Mouse (Mus musculus): ENCODE measurements at regions not wholly inside any gene's neighbourhood (a gene's known extent, or its start where the extent isn't known, plus 50 kb on each side); places are given as distances from the start of the nearest gene placed in this dataset.

DNA sequence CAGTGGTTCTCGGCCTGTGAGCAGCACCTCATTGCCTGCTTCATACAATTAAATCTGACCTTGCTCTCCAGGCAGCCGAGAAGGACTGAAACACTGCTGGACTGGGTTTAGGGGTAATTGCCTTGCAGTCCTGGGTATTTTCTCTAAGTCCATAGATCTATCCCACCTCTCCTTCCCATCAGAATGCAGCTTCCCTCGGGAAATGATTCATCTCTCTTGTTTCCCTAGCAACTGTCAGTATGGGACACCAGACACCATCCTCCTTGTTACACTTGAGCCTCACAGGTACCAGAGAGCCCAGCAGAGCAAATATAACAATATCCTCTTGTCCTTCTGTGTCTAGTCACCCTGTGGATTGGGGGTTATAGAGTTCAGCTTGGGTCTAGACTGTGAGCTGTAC is 322.3 kb downstream of the Tcerg1l start:
- TF ChIP-seq MAX (IDR thresholded peaks at IDR 0.05; ENCODE audit: low read length) (no peak), MYB (IDR thresholded peaks at IDR 0.05; ENCODE audit: low read depth, low read length) (no peak), MXI1 (IDR thresholded peaks at IDR 0.05; ENCODE audit: low read depth, low read length) (no peak), NRF1 (IDR thresholded peaks at IDR 0.05; ENCODE audit: insufficient read depth, low read depth, low read length, poor library complexity, severe bottlenecking) (no peak), MAZ (IDR thresholded peaks at IDR 0.05; ENCODE audit: low read depth, low read length) (no peak), UBTF (IDR thresholded peaks at IDR 0.05; ENCODE audit: borderline replicate concordance, insufficient read depth, low read depth, low read length) (no peak), ZKSCAN1 (IDR thresholded peaks at IDR 0.05; ENCODE audit: low read depth, low read length) (no peak), BHLHE40 (IDR thresholded peaks at IDR 0.05; ENCODE audit: borderline replicate concordance, low read depth, low read length) (no peak), RAD21 (IDR thresholded peaks at IDR 0.05; ENCODE audit: low read depth, low read length) (no peak), SMC3 (IDR thresholded peaks at IDR 0.05; ENCODE audit: low read depth, low read length) (no peak), POLR2A (IDR thresholded peaks at IDR 0.05; ENCODE audit: control insufficient read depth in 1 of 2, insufficient read depth in 1 of 2, low read depth in 1 of 2, low read length in 2 of 2, poor library complexity in 1 of 2) (no peak)
- Histone ChIP-seq H3K79me2 (ENCODE audit: control insufficient read depth, insufficient read depth, low read length, poor library complexity) (no peaks in the 10 kb centered on the region), H3K36me3 (ENCODE audit: control insufficient read depth in 1 of 2, insufficient read depth in 2 of 2, low read length in 2 of 2) (no peaks in the 10 kb centered on the region), H3K9me3 (replicated peaks; ENCODE audit: insufficient read depth, low read length) (0 out of 2 replicates have a peak, but pooled peaks cover 2% of the 10 kb centered on the region), H3K9ac (ENCODE audit: control insufficient read depth, low read depth, low read length, poor library complexity, severe bottlenecking) (no peak overlapping the region), H3K4me3 (ENCODE audit: control insufficient read depth in 1 of 2, insufficient read depth in 1 of 2, low read depth in 2 of 2, low read length in 2 of 2) (no peak overlapping the region), H3K27ac (ENCODE audit: control insufficient read depth, low read depth, low read length) (no peak overlapping the region), H3K27me3 (ENCODE audit: control insufficient read depth in 1 of 2, insufficient read depth in 2 of 2, low read length in 2 of 2) (no peaks in the 10 kb centered on the region), H3K4me1 (ENCODE audit: control insufficient read depth in 1 of 2, insufficient read depth in 2 of 2, low read length in 2 of 2) (no peaks in the 10 kb centered on the region)
- DNase-seq (ENCODE audit: low read depth, low spot score) = no peak

DNA sequence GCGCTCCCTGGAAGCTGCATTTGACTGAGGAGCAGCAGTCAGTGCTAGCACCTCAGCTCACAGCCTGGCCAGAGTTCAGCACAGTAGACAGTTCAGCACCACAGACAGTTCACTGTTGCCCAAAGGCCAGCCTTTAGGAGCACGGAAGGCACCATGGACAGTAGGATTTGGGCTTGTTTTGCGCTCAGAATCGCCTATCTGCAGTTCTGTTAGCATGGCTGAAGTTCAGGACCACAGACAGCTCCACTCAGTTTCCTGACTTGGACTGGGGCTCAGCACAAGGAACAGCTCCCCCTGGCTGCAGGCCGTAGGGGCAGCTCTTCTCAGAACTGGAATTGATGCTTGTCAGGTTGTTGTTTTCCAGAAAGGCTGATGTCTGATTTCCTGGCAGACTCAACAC is 313.6 kb downstream of the Tcerg1l start:
- TF ChIP-seq CTCF (IDR thresholded peaks at IDR 0.05 in 2 of 3, conservative IDR thresholded peaks at IDR 0.05 in 1 of 3; ENCODE audit: control insufficient read depth in 1 of 3, insufficient read depth in 1 of 3, low read depth in 2 of 3, low read length in 3 of 3, poor library complexity in 1 of 3, severe bottlenecking in 1 of 3) (peak; percentile 32 to 60 (median 57); a peak in 5 of 6 replicates), RAD21 (IDR thresholded peaks at IDR 0.05; ENCODE audit: low read depth, low read length) (peak; percentile 9), MEF2A (IDR thresholded peaks at IDR 0.05; ENCODE audit: extremely low read depth, insufficient replicate concordance, low read depth, low read length, poor library complexity, severe bottlenecking) (no peak), SMC3 (IDR thresholded peaks at IDR 0.05; ENCODE audit: low read depth, low read length) (peak; percentile 47)
- Histone ChIP-seq H3K79me2 (ENCODE audit: control insufficient read depth, insufficient read depth, low read length, poor library complexity) (no peaks in the 10 kb centered on the region), H3K27me3 (ENCODE audit: control insufficient read depth in 1 of 2, insufficient read depth in 2 of 2, low read length in 2 of 2) (no peaks in the 10 kb centered on the region), H3K4me3 (ENCODE audit: control insufficient read depth in 1 of 2, insufficient read depth in 1 of 2, low read depth in 2 of 2, low read length in 2 of 2) (no peak overlapping the region), H3K36me3 (ENCODE audit: control insufficient read depth in 1 of 2, insufficient read depth in 2 of 2, low read length in 2 of 2) (no peaks in the 10 kb centered on the region), H3K4me1 (ENCODE audit: control insufficient read depth in 1 of 2, insufficient read depth in 2 of 2, low read length in 2 of 2) (no peaks in the 10 kb centered on the region), H3K9ac (ENCODE audit: control insufficient read depth, low read depth, low read length, poor library complexity, severe bottlenecking) (no peak overlapping the region), H3K9me3 (replicated peaks; ENCODE audit: insufficient read depth, low read length) (no peaks in the 10 kb centered on the region), H3K27ac (ENCODE audit: control insufficient read depth, low read depth, low read length) (no peak overlapping the region)
- peak; percentile 70 for DNase-seq (ENCODE audit: low read depth, low spot score)

DNA sequence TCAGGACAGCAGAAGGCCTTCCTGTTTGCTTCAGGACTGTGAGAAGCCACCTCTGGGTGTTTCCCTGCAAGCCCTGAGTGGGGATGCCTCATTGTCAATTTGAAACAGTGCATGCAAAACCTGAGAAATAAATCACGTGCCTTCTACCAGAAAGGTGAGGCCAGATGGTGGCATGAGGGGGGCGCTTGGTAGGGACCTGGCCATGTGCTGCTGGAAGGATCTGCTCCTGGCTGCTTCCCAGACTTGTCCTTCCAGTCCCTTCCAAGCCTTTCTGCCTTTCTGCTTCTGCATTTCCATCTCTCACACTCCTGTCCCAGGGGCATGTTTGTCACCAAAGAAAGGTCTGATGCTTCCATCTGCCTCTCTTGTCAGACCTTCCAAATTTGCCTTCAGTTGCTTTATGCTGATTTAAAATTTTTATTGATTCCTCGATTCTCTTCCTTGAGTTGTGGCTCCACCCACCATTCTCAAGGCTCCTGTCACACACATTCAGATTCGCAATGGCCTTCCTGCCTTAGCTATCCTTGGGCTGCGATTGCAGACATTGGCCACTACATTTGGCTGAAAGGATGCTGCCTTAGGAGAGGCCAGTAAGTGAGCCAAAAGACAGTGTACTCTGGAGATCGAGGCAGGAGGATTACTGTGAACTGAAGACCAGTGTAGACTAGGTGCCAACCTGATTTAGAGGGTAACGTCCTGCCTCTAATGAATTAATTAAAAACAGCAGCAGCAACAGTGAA is 289.9 kb downstream of the Tcerg1l start:
- Histone ChIP-seq H3K36me3 (ENCODE audit: control insufficient read depth in 1 of 2, insufficient read depth in 2 of 2, low read length in 2 of 2) (no peaks in the 10 kb centered on the region), H3K4me1 (ENCODE audit: control insufficient read depth in 1 of 2, insufficient read depth in 2 of 2, low read length in 2 of 2) (no peaks in the 10 kb centered on the region), H3K27ac (ENCODE audit: control insufficient read depth, low read depth, low read length) (no peak overlapping the region), H3K9ac (ENCODE audit: control insufficient read depth, low read depth, low read length, poor library complexity, severe bottlenecking) (no peak overlapping the region), H3K27me3 (ENCODE audit: control insufficient read depth in 1 of 2, insufficient read depth in 2 of 2, low read length in 2 of 2) (no peaks in the 10 kb centered on the region), H3K4me3 (ENCODE audit: control insufficient read depth in 1 of 2, insufficient read depth in 1 of 2, low read depth in 2 of 2, low read length in 2 of 2) (no peak overlapping the region), H3K9me3 (replicated peaks; ENCODE audit: insufficient read depth, low read length) (no peaks in the 10 kb centered on the region), H3K79me2 (ENCODE audit: control insufficient read depth, insufficient read depth, low read length, poor library complexity) (no peaks in the 10 kb centered on the region)
- no peak for DNase-seq (ENCODE audit: low read depth, low spot score)
- TF ChIP-seq KAT2A (conservative IDR thresholded peaks at IDR 0.05; ENCODE audit: low read depth, low read length) (no peak), BHLHE40 (IDR thresholded peaks at IDR 0.05; ENCODE audit: borderline replicate concordance, low read depth, low read length) (no peak), NRF1 (IDR thresholded peaks at IDR 0.05; ENCODE audit: insufficient read depth, low read depth, low read length, poor library complexity, severe bottlenecking) (no peak), ELF1 (IDR thresholded peaks at IDR 0.05; ENCODE audit: low read depth, low read length) (no peak), USF1 (IDR thresholded peaks at IDR 0.05; ENCODE audit: low read depth, low read length) (no peak), SMC3 (IDR thresholded peaks at IDR 0.05; ENCODE audit: low read depth, low read length) (no peak), NELFE (IDR thresholded peaks at IDR 0.05; ENCODE audit: low read depth, low read length) (no peak), RCOR1 (IDR thresholded peaks at IDR 0.05; ENCODE audit: low read depth, low read length) (no peak), UBTF (IDR thresholded peaks at IDR 0.05; ENCODE audit: borderline replicate concordance, insufficient read depth, low read depth, low read length) (no peak), ZC3H11A (IDR thresholded peaks at IDR 0.05; ENCODE audit: low read depth, low read length) (no peak), MYB (IDR thresholded peaks at IDR 0.05; ENCODE audit: low read depth, low read length) (no peak), E2F4 (IDR thresholded peaks at IDR 0.05; ENCODE audit: borderline replicate concordance, low read depth, low read length) (no peak), ZNF384 (IDR thresholded peaks at IDR 0.05; ENCODE audit: low read depth, low read length) (no peak), HCFC1 (IDR thresholded peaks at IDR 0.05; ENCODE audit: low read depth, low read length) (no peak), ZKSCAN1 (IDR thresholded peaks at IDR 0.05; ENCODE audit: low read depth, low read length) (no peak), MYC (IDR thresholded peaks at IDR 0.05; ENCODE audit: low read depth, low read length) (no peak)
